Mouse (Mus musculus): ENCODE results near the gene Mtf1. TPM values are rescaled to one million over a fixed set of nuclear protein-coding genes. Genes with fewer than 3 reads are reported as not detected.

The Mtf1 gene
- polyA plus RNA-seq, 1 experiment from 2014 or later = 9.9 TPM

- Histone ChIP-seq H3K27me3 (ENCODE audit: control insufficient read depth, insufficient read depth, low read depth, low read length) (no peaks in the 10 kb centered on the region), H3K36me3 (ENCODE audit: control insufficient read depth, insufficient read depth, low read length) (peaks cover 25% of the 10 kb centered on the region), H3K4me1 (ENCODE audit: control insufficient read depth, insufficient read depth, low read length) (peaks cover 15% of the 10 kb centered on the region), H3K9ac (ENCODE audit: low read depth, low read length) (no peak overlapping the region), H3K4me2 (ENCODE audit: low read length) (peak overlapping the region; percentile 64), H3K27ac (ENCODE audit: low read length) (no peak overlapping the region), H3K4me3 (ENCODE audit: low read depth, low read length) (peak overlapping the region; percentile 74; the same call in 1 of the 2 replicates), H3K9me3 (replicated peaks; ENCODE audit: control insufficient read depth, low read length, poor library complexity, severe bottlenecking) (no peaks in the 10 kb centered on the region)
- WGBS = 18% methylated on average over 7 of the region's 7 CpGs
- no peak for ATAC-seq
Measured at GRCm38 (mm10) chr4:124860446-124860845, 58.5 kb downstream of the Mtf1 start.

DNA sequence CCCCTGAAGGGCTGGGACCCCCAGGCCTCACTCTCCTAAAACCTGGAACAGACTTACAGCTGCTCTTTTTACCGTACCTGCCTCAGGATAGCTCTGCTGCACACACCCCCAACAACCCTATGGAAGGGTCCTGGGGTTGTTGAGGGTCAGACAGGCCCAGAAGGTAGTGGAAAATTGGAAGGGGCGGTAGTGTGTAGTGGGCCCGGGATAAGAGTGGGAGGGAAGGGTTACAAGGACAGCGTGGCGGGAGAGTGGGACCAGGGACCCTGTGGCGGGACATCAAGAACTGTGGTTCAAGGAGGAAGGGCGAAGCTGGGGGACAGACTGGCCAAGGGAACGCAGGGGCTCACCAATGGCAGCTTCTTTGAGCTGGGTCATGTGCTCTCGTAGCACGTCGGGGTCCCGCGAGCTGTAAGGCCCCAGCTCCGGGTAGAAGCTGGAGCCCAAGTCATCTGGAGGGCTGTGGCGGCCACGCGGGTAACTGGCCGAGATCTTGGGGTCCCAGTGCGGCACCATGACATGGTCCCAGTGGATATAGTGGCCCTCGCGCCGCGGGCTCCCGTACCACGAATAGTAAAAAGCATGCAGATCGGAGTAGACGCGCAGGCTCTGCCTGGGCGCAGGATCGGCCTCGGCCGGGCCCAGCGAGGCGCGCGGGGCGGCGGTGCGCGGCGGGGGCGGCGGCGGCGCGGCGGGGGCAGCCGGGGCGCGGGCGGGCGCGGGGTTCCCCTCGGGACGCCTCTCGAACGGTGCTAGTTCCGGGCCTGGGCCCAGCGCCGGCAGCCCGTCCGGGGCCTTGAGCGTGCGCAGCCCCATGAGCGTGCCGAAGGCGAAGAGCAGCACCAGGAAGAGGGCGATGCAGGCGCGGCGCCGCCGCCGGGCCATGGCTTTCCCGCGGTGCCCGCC lies 59.6 kb downstream of the Mtf1 start, which contains the start of gene Maneal:
TSS of gene Maneal (minus strand) at position 889 of the 906 bp plus-strand sequence.
- no peaks in the 10 kb centered on the region for H3K27me3 ChIP-seq (ENCODE audit: control insufficient read depth, insufficient read depth, low read depth, low read length)
- peaks cover 18% of the 10 kb centered on the region for H3K36me3 ChIP-seq (ENCODE audit: control insufficient read depth, insufficient read depth, low read length)
- peaks cover 15% of the 10 kb centered on the region for H3K4me1 ChIP-seq (ENCODE audit: control insufficient read depth, insufficient read depth, low read length)
- peak; percentile 65 for ATAC-seq
- peak within 1 kb of the TSS; percentile 76 for H3K27ac ChIP-seq (ENCODE audit: low read length)
- H3K4me3 ChIP-seq (ENCODE audit: low read depth, low read length) = peak within 1 kb of the TSS; percentile 74
- no peaks in the 10 kb centered on the region for H3K9me3 ChIP-seq (replicated peaks; ENCODE audit: control insufficient read depth, low read length, poor library complexity, severe bottlenecking)
- H3K9ac ChIP-seq (ENCODE audit: low read depth, low read length) = peak within 1 kb of the TSS; percentile 88
- H3K4me2 ChIP-seq (ENCODE audit: low read length) = peak within 1 kb of the TSS; percentile 64
- WGBS = 2% methylated on average over 39 of the region's 77 CpGs

GRCm38 (mm10) chr4:124872719-124873118 lies 70.8 kb downstream of the Mtf1 start:
- Histone ChIP-seq H3K36me3 (ENCODE audit: control insufficient read depth, insufficient read depth, low read length) (no peaks in the 10 kb centered on the region), H3K4me2 (ENCODE audit: low read length) (no peak overlapping the region), H3K9ac (ENCODE audit: low read depth, low read length) (no peak overlapping the region), H3K4me1 (ENCODE audit: control insufficient read depth, insufficient read depth, low read length) (no peaks in the 10 kb centered on the region), H3K9me3 (replicated peaks; ENCODE audit: control insufficient read depth, low read length, poor library complexity, severe bottlenecking) (no peaks in the 10 kb centered on the region), H3K4me3 (ENCODE audit: low read depth, low read length) (no peak overlapping the region), H3K27ac (ENCODE audit: low read length) (no peak overlapping the region), H3K27me3 (ENCODE audit: control insufficient read depth, insufficient read depth, low read depth, low read length) (no peaks in the 10 kb centered on the region)
- 90% methylated on average over 1 of the region's 1 CpGs for WGBS
- ATAC-seq = no peak

GRCm38 (mm10) chr4:124880599-124880998 lies 78.7 kb downstream of the Mtf1 start, which contains the start of gene Epha10:
TSS of gene Epha10 (plus strand) at chr4:124880899.
- Histone ChIP-seq H3K4me3 (ENCODE audit: low read depth, low read length) (peak within 1 kb of the TSS; percentile 64), H3K4me2 (ENCODE audit: low read length) (peak within 1 kb of the TSS; percentile 71), H3K36me3 (ENCODE audit: control insufficient read depth, insufficient read depth, low read length) (no peaks in the 10 kb centered on the region), H3K4me1 (ENCODE audit: control insufficient read depth, insufficient read depth, low read length) (peaks cover 5% of the 10 kb centered on the region; the same call in 1 of the 2 replicates), H3K27ac (ENCODE audit: low read length) (peak within 1 kb of the TSS; percentile 81), H3K9ac (ENCODE audit: low read depth, low read length) (peak within 1 kb of the TSS; percentile 64), H3K27me3 (ENCODE audit: control insufficient read depth, insufficient read depth, low read depth, low read length) (no peaks in the 10 kb centered on the region), H3K9me3 (replicated peaks; ENCODE audit: control insufficient read depth, low read length, poor library complexity, severe bottlenecking) (no peaks in the 10 kb centered on the region)
- ATAC-seq = no peak
- 6% methylated on average over 11 of the region's 11 CpGs for WGBS

GRCm38 (mm10) chr4:124881341-124881908 lies 79.5 kb downstream of the Mtf1 start:
- peak overlapping the region; percentile 64 for H3K9ac ChIP-seq (ENCODE audit: low read depth, low read length)
- no peaks in the 10 kb centered on the region for H3K36me3 ChIP-seq (ENCODE audit: control insufficient read depth, insufficient read depth, low read length)
- H3K27ac ChIP-seq (ENCODE audit: low read length) = peak overlapping the region; percentile 81
- under 1% methylated on average over 35 of the region's 37 CpGs for WGBS
- H3K4me3 ChIP-seq (ENCODE audit: low read depth, low read length) = peak overlapping the region; percentile 64
- no peaks in the 10 kb centered on the region for H3K9me3 ChIP-seq (replicated peaks; ENCODE audit: control insufficient read depth, low read length, poor library complexity, severe bottlenecking)
- peaks cover 5% of the 10 kb centered on the region; the same call in 1 of the 2 replicates for H3K4me1 ChIP-seq (ENCODE audit: control insufficient read depth, insufficient read depth, low read length)
- peak; percentile 97 for ATAC-seq
- 0 out of 2 replicates have a peak, but pooled peaks cover 3% of the 10 kb centered on the region for H3K27me3 ChIP-seq (ENCODE audit: control insufficient read depth, insufficient read depth, low read depth, low read length)
- H3K4me2 ChIP-seq (ENCODE audit: low read length) = peak overlapping the region; percentile 71

DNA sequence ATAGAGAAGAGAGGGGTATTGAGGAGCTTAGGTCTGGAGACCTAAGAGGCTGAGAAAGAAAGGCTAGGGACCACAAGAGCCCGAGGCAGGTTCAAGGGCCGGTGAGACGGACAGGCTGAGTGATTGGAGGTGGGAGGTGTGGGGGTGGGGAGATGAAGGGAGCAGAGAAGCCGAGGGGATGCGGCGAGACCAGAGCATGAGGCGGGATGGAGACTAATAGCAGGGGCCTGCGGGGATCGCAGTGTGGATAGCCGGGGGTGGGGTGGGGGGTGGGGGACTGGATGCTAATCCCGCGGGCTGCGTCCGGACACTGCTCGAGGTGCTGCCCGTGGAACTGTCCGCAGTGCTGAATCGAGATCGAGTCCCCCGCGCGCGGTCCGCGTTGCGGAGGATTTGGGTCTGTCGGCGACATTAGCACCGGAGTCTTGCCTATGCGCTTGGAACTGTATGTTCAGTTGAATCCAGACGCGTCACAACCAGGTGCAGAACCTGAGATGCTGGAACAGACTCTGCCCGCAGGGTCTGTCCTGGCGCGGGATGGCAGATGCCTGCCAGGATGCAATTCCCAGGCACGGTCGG lies 80.3 kb downstream of the Mtf1 start:
- H3K9ac ChIP-seq (ENCODE audit: low read depth, low read length) = peak overlapping the region; percentile 64
- peak; percentile 27 for ATAC-seq
- peak overlapping the region; percentile 72 for H3K27ac ChIP-seq (ENCODE audit: low read length)
- peak overlapping the region; percentile 71 for H3K4me2 ChIP-seq (ENCODE audit: low read length)
- H3K9me3 ChIP-seq (replicated peaks; ENCODE audit: control insufficient read depth, low read length, poor library complexity, severe bottlenecking) = no peaks in the 10 kb centered on the region
- 0 out of 2 replicates have a peak, but pooled peaks cover 3% of the 10 kb centered on the region for H3K27me3 ChIP-seq (ENCODE audit: control insufficient read depth, insufficient read depth, low read depth, low read length)
- no peaks in the 10 kb centered on the region for H3K36me3 ChIP-seq (ENCODE audit: control insufficient read depth, insufficient read depth, low read length)
- peak overlapping the region; percentile 64 for H3K4me3 ChIP-seq (ENCODE audit: low read depth, low read length)
- WGBS = under 1% methylated on average over 33 of the region's 37 CpGs
- H3K4me1 ChIP-seq (ENCODE audit: control insufficient read depth, insufficient read depth, low read length) = peaks cover 5% of the 10 kb centered on the region; the same call in 1 of the 2 replicates

GRCm38 (mm10) chr4:124888702-124889101 lies 86.8 kb downstream of the Mtf1 start:
- H3K4me2 ChIP-seq (ENCODE audit: low read length) = no peak overlapping the region
- H3K27me3 ChIP-seq (ENCODE audit: control insufficient read depth, insufficient read depth, low read depth, low read length) = peaks cover 3% of the 10 kb centered on the region; the same call in 1 of the 2 replicates
- WGBS = 66% methylated on average over 7 of the region's 7 CpGs
- H3K4me3 ChIP-seq (ENCODE audit: low read depth, low read length) = no peak overlapping the region
- H3K36me3 ChIP-seq (ENCODE audit: control insufficient read depth, insufficient read depth, low read length) = no peaks in the 10 kb centered on the region
- no peak overlapping the region for H3K27ac ChIP-seq (ENCODE audit: low read length)
- peaks cover 4% of the 10 kb centered on the region for H3K4me1 ChIP-seq (ENCODE audit: control insufficient read depth, insufficient read depth, low read length)
- ATAC-seq = no peak
- H3K9me3 ChIP-seq (replicated peaks; ENCODE audit: control insufficient read depth, low read length, poor library complexity, severe bottlenecking) = no peaks in the 10 kb centered on the region
- no peak overlapping the region for H3K9ac ChIP-seq (ENCODE audit: low read depth, low read length)

- H3K9me3 ChIP-seq (replicated peaks; ENCODE audit: control insufficient read depth, low read length, poor library complexity, severe bottlenecking) = no peaks in the 10 kb centered on the region
- no peak overlapping the region for H3K27ac ChIP-seq (ENCODE audit: low read length)
- WGBS = 77% methylated on average over 2 of the region's 2 CpGs
- no peak for ATAC-seq
- H3K36me3 ChIP-seq (ENCODE audit: control insufficient read depth, insufficient read depth, low read length) = no peaks in the 10 kb centered on the region
- H3K4me1 ChIP-seq (ENCODE audit: control insufficient read depth, insufficient read depth, low read length) = peaks cover 11% of the 10 kb centered on the region
- H3K4me3 ChIP-seq (ENCODE audit: low read depth, low read length) = no peak overlapping the region
- H3K4me2 ChIP-seq (ENCODE audit: low read length) = no peak overlapping the region
- peaks cover 3% of the 10 kb centered on the region; the same call in 1 of the 2 replicates for H3K27me3 ChIP-seq (ENCODE audit: control insufficient read depth, insufficient read depth, low read depth, low read length)
- H3K9ac ChIP-seq (ENCODE audit: low read depth, low read length) = no peak overlapping the region
Measured at GRCm38 (mm10) chr4:124889935-124890334, 88.0 kb downstream of the Mtf1 start.

Measured in midbrain, embryonic 16.5 days (tissue).